Mouse (Mus musculus) embryo, embryonic 10 days (tissue): ENCODE measurements at regions not wholly inside any gene's neighbourhood (a gene's known extent, or its start where the extent isn't known, plus 50 kb on each side); places are given as distances from the start of the nearest gene placed in this dataset.
A peak's percentile ranks its signal among the peaks of the same experiment; 100 is the strongest.

Experiments
- DNase-seq: peaks from one replicate; pipeline ENCODE4 v3.0.0-alpha.2; 2015; ENCODE audit warnings: low spot score

DNA sequence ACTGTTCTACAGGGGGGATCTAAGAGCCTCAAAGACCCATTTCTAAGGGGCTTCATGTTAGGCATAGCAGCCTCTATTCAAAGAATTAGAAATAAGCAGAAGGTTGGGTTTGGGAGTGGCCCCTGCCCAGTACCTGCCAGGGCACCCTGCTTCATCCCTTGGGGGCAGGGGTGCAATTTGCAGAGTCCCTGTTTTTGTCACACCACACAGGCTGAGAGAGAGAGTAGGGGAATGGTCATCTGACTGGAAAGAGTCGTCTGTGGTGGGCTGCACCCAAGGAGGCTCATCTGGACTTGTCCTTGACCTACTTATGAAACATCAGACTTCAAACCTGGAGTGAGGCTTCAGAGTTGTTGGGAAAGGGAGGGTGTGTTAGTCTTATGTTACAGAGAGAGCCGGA is 382.3 kb downstream of the Vrk1 start:
- DNase-seq, result no peak

DNA sequence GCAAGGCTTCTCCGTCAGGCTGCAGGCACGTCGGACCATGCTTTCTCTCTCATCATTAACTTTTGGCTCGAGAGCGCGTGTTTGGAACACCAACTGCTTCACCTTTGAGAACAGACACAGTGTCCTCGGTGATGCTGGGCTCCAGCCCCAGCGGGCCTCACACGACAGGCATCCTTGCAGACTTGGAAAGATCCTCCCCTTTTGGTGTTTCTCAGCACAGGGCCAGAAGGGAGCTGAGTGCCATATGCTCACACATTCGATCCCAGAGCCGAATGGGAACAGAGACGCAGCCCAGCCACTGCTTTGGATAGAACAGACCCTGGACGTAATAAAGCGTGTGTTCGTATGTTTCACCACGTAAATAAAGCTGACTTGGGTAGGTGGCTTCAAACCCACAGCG is 389.1 kb downstream of the Vrk1 start:
- no peak for DNase-seq

DNA sequence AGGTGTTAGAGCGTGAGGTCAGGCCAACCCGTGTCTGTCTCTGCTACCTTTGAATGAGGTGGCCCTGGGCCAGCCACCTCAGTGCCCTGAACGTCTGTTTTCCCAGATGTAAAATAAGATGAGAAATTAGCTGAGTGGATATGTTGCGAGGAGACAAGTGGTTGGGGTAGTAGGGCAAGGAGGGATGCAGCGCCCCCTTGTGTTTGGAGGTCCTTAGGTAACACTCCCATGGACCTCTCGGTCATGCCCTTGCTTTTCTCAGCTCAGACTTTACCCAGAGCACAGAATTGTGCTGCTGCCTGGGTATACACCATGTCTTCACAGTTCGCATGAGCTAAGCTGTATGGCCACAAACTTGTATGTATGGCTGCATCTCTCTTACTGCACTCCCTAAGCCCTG is 401.0 kb downstream of the Vrk1 start:
- DNase-seq, result no peak

DNA sequence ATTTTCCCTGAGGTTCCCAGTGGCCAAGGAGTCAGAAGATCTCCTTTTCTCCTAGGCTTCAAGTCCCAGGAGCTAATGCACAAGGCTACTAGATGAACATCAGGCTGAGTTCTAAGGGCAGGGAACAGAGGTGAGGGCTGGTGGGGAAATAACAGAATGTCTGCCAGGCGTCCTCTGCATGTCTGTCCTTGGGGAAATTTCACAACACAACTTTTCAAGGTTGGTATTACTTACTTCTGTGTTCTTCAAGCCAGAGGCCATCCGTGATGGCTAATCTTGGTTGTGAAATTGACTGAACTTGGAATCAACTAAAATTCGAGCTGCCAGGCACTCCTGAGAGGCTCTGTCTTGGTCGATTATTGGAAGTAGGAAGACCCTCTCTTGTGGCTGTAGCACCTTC is 416.6 kb downstream of the Vrk1 start:
- DNase-seq, result no peak

DNA sequence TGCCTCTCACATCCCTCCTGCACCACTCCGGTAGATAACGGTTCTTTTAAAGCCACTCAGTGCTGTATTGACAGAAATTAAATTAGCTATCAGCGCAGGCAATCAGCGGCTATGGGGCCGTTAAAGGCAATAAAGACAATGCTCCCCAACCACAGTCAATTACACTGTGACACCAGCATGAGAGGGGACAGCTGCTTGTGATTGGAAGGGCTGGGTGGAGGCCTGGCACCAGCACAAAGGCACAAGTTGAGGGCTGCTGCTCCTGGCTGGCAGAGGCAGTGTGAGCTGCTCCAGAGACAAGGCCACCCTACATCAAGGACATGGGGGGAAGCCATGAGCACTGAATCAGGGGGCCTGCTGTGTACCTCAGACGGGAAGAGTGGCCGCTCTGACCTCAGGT is 420.0 kb downstream of the Vrk1 start:
- no peak for DNase-seq

DNA sequence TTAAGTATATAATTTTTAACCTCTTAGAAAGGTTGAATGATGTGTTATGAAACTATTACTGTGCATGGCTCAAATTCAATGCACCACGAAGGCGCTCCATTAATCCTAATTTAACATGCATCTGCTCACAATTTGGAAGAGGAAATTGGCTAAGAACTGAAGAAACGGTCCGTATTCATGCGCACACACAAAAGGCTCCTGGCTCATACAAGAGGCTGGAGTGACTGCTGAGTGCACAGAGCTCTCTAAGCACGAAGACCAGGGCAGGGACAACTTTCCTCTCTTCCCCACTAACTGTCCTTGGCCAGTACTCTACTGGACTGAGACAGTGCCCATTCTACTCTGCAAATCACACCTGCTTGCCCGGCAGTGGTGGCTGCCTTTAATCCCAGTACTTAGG is 435.1 kb downstream of the Vrk1 start:
- DNase-seq, result no peak

DNA sequence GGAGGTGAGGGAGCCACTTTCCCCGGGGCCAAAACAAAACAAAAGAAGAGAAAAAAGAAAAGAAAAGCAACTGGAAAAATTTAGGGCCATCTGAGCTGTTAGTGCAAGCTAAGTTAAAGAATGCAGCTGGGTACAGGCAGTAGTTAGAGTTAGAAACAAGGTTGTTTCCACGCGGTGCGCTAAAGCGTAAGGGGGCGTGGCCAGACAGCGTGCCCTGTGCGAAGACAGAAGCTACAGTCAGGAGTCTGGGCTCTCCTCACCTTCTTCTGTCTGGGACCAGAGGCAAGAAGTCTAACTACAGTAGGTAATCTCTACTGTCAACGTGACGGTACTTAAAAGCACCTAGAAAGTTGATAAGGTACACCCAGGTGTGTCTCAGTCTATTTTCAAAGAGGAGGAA is 435.9 kb downstream of the Vrk1 start:
- no peak for DNase-seq

DNA sequence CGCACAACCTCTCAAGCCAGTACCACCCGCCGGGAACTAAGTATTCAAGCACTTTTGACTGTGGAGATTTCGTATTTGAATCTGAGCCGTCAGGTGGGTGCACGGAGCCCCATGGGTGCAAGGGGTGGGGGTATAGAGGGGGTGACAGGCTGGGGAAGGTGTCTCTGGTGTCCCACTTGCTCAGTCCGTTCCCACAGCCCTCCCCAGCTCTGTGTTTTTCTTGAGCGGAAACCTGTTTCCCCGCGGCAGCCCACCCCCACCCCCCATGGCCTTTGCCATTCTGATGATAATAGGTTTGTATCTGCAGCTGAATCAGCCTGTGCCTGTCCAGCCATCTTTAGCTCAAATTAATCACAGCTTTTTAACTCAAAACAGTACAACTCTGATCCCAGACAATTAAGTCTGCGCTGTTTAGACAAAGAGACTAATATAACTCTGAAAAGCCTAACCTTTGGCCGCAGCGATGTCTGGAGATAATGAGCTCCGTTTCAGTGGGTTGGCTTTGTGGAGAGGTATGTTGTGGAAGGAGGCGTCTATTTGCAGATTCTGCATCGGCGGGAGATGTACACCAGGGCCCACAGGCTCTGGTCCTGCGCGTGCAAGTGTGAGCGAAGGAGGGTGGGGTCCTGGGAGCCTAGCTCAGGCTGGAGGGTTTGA is 437.0 kb downstream of the Vrk1 start:
- DNase-seq, result no peak

DNA sequence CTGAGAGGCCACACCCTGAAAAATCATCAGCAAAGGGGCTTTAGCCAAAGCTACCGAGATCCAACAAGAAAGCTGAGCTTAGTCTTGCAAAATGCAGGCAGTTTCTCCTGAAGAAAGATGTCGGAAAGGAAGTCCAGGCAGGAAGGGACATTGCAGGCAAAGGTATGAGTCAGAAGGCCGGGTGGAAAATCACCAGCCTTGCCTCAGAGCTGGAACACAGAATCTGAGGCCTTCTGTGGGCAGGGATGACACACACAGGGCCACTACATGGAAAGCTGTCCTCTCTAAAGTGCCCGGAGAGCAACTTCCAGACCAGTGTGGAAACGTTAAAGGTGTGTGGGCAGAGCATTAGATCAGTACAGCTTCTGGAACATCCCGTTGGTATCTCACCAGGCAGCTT is 438.5 kb downstream of the Vrk1 start:
- no peak for DNase-seq

DNA sequence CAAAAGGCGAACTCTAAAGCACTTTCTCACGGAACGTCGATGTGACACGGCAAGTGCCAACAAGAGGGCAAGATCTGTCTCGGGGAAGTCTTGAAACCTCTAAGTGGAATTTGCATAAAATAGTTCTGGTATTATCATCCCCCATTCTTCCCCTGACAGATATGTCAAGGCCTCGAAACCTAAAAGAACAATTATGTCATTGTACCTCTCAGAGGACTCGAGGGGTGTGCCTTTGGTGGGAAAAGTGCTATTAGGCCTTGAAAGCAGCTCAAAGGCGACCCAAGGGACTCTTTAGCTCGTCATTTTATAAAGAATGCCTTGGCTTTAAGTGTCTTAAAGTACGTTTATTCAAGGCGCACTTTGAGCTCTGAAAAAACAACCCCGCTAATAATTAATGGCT is 443.5 kb downstream of the Vrk1 start:
- no peak for DNase-seq

DNA sequence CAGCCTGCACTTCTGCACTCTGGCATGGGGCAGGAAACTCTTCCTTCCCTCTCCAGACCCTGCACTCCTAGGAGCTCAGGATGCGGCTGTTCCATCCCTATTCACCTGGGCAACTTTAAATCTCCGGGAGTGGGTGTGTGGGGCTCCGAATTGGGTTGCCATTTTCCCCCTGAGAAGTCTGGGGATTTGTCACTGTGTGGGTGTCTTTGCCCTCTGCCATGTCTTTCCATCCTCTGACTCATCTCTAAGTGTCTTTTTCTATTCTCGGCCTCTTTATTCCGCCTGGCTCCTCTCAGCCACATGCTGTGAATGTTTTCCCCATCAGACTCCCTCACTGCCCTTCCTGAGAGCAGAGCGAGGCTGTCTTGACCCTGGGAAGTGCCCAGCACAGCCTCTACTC is 448.2 kb downstream of the Vrk1 start:
- no peak for DNase-seq

DNA sequence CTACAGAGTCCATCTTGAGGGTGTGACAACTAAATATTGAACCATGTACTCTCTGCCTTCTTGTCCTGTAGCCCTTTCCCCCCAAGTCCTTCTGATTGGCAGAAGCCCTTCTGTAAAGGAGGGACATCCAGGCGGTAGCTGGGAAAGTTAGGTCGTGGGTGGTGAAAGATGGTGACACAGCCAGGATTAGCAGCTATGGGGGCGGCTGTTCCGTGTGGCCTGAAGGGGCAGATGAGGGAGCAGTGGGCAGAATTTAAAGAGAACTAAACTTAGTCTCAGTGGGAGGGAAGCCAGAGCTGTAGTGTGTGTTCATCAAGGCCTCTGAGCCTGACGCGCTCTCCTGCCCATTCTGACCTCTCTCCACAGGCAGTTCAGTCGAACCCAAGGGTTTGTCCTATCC is 450.6 kb downstream of the Vrk1 start:
- DNase-seq, result no peak

DNA sequence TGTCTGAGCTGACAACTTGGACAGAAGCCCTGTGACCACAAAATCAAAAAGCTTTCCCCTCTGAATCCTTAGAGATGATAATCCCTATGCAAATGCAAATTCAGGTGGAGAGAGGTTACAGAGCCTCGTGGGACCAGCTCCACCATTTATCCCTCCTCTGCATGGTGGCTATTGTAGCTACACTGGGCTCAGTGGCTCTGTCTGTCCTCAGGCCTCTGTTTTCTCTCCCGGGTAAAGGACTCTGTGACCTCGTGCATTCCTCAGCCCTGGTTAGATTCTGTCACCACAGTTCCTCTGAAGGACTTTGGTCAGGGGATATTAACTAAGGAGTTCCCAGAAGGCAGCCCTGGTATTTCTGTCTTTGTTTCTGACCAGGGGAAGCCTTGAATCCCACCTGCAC is 452.3 kb downstream of the Vrk1 start:
- no peak for DNase-seq

DNA sequence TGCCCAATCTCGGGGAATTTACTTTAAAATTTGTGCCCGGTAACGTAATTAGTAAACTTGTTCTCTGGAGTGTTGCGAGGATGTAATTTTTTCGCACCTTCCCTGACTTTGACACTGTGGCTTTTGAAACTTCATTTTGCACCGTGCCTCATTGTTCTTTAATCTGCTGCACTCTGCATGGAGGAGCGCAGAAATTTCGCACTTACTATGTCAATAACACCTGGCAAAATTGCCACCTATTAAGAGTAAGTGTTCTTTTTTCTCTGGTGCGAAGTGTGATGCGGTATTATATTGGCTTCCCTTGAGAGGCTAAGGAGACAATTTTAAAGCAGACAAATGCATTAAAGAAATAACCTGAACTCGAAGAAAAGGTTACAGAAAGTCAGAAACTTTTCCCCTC is 454.7 kb downstream of the Vrk1 start:
- DNase-seq, result no peak

DNA sequence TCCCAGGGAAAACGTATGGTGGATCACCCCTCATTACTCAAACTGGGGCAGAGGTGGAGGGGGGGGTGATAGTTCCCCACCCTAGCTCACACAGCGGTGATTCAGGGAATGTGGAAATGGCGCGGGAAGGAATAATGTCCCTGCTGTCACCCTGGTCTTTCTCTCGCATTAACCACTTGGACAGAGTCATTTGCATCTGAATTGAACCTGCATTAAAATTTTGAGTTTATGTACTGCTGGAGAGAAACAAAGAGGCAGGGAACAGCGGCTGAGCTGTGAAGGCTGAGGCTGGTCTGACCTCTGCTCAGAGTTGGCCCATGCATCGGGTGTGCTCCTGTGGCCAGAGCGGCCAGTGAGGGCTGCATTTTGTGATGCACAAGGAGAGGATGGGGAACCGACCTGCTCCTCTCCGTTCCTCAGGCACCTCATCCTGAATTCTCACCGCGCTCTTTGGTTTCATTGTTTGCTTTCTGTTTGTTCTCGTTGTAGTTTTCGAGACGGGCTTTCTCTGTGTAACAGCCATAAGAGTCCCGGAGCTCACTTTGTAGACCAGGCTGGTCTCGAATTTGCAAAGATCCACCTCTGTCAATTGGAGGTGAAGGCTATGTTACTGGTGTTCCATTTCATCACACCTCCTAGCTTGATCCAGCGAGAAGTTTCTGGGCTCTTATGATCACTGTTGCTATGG is 458.3 kb downstream of the Vrk1 start:
- peak; percentile 38 for DNase-seq

DNA sequence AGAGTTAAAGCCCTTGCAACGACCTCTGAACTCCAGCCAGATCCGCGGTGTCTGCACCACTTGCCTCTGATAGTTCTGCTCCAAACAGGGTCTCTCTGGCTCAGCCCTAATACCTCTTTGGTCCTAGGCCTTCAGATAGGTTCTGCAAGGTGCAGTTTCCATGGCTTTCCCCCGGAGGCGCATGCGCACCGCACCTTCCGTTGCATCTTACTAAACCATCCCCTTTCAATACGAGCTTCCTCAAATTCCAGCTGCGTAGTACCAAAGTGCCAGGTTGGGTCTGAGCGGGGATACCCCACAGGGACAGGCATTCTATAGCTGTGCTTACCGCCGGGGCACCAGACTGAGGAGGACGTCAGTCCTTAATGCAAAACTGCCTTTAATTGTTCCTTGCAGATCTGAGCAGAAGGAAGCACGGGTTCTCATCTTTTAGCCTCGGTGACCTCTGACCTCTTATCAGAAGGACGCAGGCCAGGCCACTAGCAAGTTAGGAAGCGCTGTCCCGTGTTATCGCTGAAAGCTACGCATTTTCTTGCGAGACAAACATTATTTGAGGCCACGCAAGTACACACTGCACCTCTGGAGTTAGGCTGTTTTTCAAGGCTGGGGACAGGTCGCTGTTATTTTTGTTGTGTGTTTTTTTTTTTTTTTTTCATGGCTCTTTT is 464.6 kb downstream of the Vrk1 start:
- peak; percentile 55 for DNase-seq

DNA sequence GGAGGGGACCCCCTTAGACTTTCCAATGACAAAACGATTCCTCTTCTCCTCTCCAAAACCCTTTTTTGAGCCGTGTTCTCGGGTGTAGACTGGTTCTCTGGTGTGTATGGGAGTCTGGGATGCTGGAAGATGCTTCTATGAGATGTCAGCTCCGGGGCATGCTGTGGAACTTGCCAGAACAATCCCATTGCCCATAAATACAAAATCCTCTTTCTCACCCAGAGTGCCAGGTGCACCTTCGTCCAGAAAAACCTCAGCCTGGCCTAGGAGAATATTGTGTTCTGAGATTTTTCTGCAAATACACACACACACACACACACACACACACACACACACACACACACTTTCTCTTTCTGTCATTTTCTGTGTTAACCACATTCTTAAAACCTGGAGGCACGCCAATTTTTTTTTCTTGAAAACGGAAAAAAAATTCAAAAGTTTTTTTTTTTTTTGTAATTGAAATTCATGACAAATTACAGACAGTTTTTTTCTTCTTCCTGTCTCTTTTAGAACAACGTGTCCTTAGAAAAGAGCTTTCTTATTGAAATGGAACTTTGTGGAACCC is 465.5 kb downstream of the Vrk1 start:
- no peak for DNase-seq

DNA sequence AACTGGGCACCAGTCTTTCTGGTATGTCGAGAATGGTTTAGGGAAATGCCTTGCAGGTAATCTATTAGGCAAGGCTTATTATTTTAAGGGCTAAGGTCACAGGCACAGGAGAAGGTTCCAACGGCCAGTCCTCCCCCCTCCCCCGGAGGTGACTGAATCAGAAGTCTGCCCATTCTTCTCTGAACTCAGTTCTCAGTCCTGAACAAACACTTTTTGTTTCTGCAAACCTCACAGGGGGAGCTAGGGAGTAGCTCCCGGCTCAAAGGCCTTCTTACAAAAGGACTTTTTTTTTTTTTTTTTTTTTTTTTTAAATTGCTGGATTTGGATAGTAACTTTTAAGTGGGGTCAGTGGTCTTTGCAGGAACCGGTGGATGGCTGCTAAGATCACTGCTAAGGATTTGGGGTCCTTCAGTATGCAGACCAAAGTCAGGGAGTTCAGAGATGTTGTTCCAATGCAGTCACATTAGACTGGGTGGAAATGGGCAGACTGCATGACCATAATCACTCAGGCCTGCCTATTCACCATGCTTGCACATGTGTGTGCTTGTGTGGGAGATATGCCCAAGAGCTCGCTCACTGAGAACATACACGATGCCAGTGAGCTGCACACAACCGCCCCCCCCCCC is 467.1 kb downstream of the Vrk1 start:
- DNase-seq, result peak; percentile 64

DNA sequence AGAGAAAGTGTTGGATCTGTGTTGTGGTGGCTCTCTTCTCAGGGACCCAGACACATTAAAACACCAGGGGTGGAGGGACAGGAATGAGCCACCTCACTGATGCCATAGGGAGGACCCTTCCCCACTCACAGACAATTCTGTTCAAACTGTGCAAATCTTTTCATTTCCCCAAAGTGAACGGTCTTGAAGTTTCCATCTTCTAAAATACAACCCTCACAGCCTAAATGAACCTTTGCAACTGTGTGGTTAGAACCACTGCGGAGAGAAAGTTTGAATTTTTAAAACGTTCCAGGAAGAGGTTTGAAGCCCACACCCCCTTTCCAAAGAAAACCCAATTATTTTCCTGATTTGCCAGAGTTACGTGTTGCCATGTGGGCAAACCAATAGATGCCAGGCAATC is 467.7 kb downstream of the Vrk1 start:
- no peak for DNase-seq

DNA sequence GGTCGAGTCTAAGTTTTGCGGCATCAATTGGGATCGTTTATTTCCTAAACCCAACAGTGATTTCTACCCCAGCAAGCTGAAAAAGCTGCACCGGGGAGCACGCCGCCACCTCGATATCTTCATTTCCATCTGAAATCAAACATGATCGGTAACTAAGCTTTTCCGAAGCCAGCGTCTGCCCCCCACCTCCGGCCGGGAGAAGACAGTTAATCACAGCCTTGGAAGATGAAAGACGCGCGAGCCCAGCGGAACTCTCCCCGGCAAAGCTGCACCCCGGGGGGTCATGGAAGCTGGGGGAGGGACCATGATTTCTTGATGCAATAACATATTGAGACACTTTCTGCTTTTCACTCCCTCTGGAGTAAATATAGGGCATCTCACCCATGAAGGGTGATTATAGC is 468.4 kb downstream of the Vrk1 start:
- DNase-seq, result peak; percentile 39

DNA sequence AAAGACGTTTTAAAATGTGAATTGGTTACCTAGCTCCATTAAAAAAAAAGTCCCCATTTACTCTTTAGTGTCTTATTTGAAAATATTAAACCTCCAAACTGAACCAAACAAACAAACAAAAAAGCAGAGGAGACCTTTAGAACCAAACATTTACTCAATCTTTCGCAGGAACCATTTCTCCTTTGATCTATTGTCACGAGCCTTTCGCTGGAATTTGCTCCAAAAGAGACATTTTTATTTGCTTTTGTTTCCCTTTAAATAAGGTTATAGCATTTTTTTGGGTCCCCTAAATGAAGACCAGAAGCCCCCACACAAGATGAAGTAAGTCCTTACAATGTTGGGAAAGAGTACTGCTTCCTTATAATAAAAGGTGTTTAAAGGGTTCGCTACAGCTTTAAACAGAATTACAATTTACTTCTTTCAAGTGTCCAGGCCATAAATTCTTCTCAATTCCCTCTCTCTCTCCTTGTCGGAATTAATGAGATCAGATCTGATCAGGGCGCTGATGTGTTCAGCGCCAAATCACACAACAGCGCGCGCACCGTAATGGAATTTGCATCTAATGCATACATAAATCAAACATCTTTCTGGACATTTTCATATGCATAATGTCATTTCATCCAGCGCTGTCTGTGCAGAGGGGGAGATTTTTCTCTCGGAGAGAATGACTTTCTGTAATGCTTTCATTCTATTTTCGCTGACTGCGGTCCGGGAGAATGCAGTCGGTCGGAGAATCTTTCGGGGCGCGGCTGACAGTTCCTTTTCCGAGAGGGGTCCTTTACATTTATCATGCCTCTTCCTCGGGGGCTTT is 469.2 kb downstream of the Vrk1 start:
- DNase-seq, result peak; percentile 48

DNA sequence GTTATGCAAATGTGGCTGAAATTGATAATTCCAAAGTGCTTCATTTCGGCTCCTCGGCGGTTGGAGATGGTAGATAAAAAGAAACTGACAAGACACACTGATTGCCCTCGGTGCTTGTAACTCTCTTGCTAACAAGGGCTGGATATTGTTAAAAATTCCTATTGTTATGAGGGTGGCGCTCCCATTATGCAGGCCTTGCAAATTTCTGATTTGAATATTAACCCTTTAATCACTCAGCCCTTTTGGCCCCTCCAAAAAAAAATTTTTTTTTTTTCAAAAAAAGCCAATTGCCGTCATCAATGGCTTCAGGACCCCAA is 469.8 kb downstream of the Vrk1 start:
- peak; percentile 29 for DNase-seq
